In the genomic region with DNA sequence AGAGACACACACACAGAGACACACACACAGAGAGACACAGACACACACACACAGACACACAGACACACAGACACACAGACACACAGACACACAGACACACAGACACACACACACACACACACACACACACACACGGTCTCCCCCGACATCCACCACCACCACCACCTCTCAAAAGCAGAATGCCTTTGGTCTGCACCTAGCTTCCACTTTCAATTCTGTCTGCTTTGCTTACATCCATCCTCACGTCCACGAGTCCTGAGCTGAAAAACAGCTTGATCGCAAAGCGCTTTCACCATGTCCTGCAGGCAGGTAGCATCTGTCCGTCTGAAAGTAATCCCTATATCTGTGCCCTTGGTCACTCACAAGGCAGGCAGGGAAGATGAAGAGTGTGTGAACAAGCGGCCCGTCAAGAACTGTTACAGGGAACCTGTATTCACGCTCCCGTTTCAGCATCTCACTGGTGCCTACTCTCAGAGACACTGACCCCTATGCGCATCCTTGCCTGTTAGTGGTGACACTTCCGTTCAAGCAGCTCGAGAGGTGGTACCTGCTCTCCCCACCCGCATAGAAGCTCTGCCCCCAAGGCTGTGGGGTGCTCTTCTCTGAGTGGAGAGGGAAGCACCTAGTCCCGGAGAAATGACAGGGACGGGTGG, we compare ENCODE assay signal across 9 mouse cellular contexts. TPM values are rescaled to one million over a fixed set of nuclear protein-coding genes. Genes with fewer than 3 reads are reported as not detected.
DNase-seq lines count a peak whose midpoint lies in the region; ATAC-seq lines count a peak whose summit lies in the region.
"Had no signal": no experiment of that assay in that cellular context is flagged by ENCODE, and none has a peak within 500 bp of the region (broad histone marks: within the 10 kb centered on the region; RNA-seq: fewer than 3 reads in every experiment).

No protein-coding gene starts in this region.

- H3K9ac ChIP-seq in forebrain, embryonic 16.5 days (replicated peaks; ENCODE audit: low read depth, low read length), result no peak overlapping the region
- H3K9ac ChIP-seq in midbrain, embryonic 15.5 days, result no peak overlapping the region

- peak; percentile 5 to 12 for DNase-seq in lung, adult 18-20 months
- DNase-seq in lung, postnatal 25 days (ENCODE audit: low spot score), result no peak
- DNase-seq in kidney, postnatal 4 days, result peak; percentile 17 to 35
- no peak for DNase-seq in layer of hippocampus, postnatal 10 days (ENCODE audit: low spot score in 2 of 2)
- DNase-seq in urinary bladder, adult 2 months (ENCODE audit: low spot score), result no peak

- peak overlapping the region; percentile 36; the same call in 1 of the 2 replicates for H3K4me3 ChIP-seq in forebrain, embryonic 16.5 days (replicated peaks; ENCODE audit: low read length)
- H3K4me3 ChIP-seq in midbrain, embryonic 15.5 days, result peak overlapping the region; percentile 36

- H3K4me2 ChIP-seq in forebrain, embryonic 16.5 days (ENCODE audit: low read length), result no peak overlapping the region
- peak overlapping the region; percentile 70 for H3K4me2 ChIP-seq in midbrain, embryonic 15.5 days

- no peak for ATAC-seq in forebrain, embryonic 16.5 days
- peak; percentile 24; the same call in 1 of the 2 replicates for ATAC-seq in midbrain, embryonic 15.5 days (replicated peaks)
- no peak for ATAC-seq in erythroid progenitor cell, adult 5-6 weeks (replicated peaks; ENCODE audit: low FRiP score, poor library complexity, severe bottlenecking)

- no peaks in the 10 kb centered on the region for H3K36me3 ChIP-seq in forebrain, embryonic 16.5 days (ENCODE audit: control insufficient read depth, insufficient read depth)
- no peaks in the 10 kb centered on the region for H3K36me3 ChIP-seq in midbrain, embryonic 15.5 days (replicated peaks)

- WGBS in forebrain, embryonic 16.5 days, result 36% methylated on average over 17 of the region's 17 CpGs
- WGBS in midbrain, embryonic 15.5 days, result 39% methylated on average over 17 of the region's 17 CpGs

- H3K4me1 ChIP-seq in forebrain, embryonic 16.5 days (replicated peaks; ENCODE audit: control insufficient read depth, insufficient read depth, low read length), result peaks cover 11% of the 10 kb centered on the region
- peaks cover 11% of the 10 kb centered on the region for H3K4me1 ChIP-seq in midbrain, embryonic 15.5 days

- H3K27me3 ChIP-seq in forebrain, embryonic 16.5 days (replicated peaks; ENCODE audit: control insufficient read depth, insufficient read depth, low read length), result peaks cover 14% of the 10 kb centered on the region
- peaks cover 22% of the 10 kb centered on the region for H3K27me3 ChIP-seq in midbrain, embryonic 15.5 days (replicated peaks)

- H3K9me3 ChIP-seq in forebrain, embryonic 16.5 days (ENCODE audit: control insufficient read depth, low read length), result no peaks in the 10 kb centered on the region
- H3K9me3 ChIP-seq in midbrain, embryonic 15.5 days, result no peaks in the 10 kb centered on the region

- no peak overlapping the region for H3K27ac ChIP-seq in forebrain, embryonic 16.5 days (ENCODE audit: low read length)
- H3K27ac ChIP-seq in midbrain, embryonic 15.5 days, result no peak overlapping the region
- H3K27ac ChIP-seq: macrophage had no signal

RNA-seq across cellular contexts. Expression of a gene that starts 1.5 kb away (rescaled TPM):
- 1.2 and 2.6 TPM in 2 replicates for polyA plus RNA-seq in forebrain, embryonic 16.5 days (2015; fragmentation: Nextera tagmentation; extraction: Ambion mirVana)
- 1.6 and 1.7 TPM in 2 replicates for polyA plus RNA-seq in midbrain, embryonic 15.5 days (2015; fragmentation: Nextera tagmentation; extraction: Ambion mirVana)
- 1 to 10 TPM; 5.6 to 6.0 TPM for total RNA-seq in layer of hippocampus, postnatal 10 days (2021)
- polyA plus RNA-seq in urinary bladder, adult 2 months (2012; rRNA removed), result 29.6 and 29.8 TPM in 2 replicates
- total RNA-seq in erythroid progenitor cell, adult 5-6 weeks (2015; ENCODE audit: low replicate concordance), result not detected in 2 replicates
- 0.26 TPM in 1 of 2 replicates, not detected in the other for total RNA-seq in erythroid progenitor cell, adult 5-6 weeks (2017; ENCODE audit: low replicate concordance)
- polyA plus RNA-seq: macrophage had no signal

Comparison
In these comparisons a context has a peak if more than half of its experiments do, and no peak if none do; other contexts are left out.
1. DNase-seq: peak in lung, adult 18-20 months (2 of 2) and kidney, postnatal 4 days (2 of 2); none in lung, postnatal 25 days (single experiment), layer of hippocampus, postnatal 10 days (0 of 2) and urinary bladder, adult 2 months (single experiment).